Mouse (Mus musculus): ENCODE data around the gene Wdr45b. TPM values are rescaled to one million over a fixed set of nuclear protein-coding genes. Genes with fewer than 3 reads are reported as not detected.

Gene Wdr45b
- total and polyA plus RNA-seq, 3 experiments: 27.0 to 53.0 (median 43.3) TPM

- in situ Hi-C loops (cut with MboI; ENCODE audit: low pct_ligation_motif_present, low pct_unique_long_range_greater_than_20kb, low sequenced_read_pairs): no loop called here
- TF ChIP-seq ETS1 (conservative IDR thresholded peaks at IDR 0.05; ENCODE audit: low read depth, low read length) (no peak), ZNF384 (IDR thresholded peaks at IDR 0.05; ENCODE audit: low read depth, low read length) (no peak), HCFC1 (IDR thresholded peaks at IDR 0.05; ENCODE audit: low read depth, low read length) (no peak), USF1 (IDR thresholded peaks at IDR 0.05; ENCODE audit: low read depth, low read length) (no peak), MYC (IDR thresholded peaks at IDR 0.05; ENCODE audit: low read depth, low read length) (no peak)
- Histone ChIP-seq H3K4me1 (ENCODE audit: control insufficient read depth in 1 of 2, insufficient read depth in 2 of 2) (no peaks in the 10 kb centered on the region), H3K27ac (ENCODE audit: insufficient read depth, low read depth) (no peak overlapping the region), H3K9ac (ENCODE audit: insufficient read depth, low read depth) (no peak overlapping the region), H3K4me3 (replicated peaks in 1 of 3; ENCODE audit: low read depth in 2 of 3, low read length in 2 of 3, poor library complexity in 1 of 3) (no peak overlapping the region), H3K27me3 (replicated peaks) (peaks cover 2% of the 10 kb centered on the region), H3K79me2 (replicated peaks; ENCODE audit: control insufficient read depth, extremely low read depth, insufficient read depth, poor library complexity, severe bottlenecking) (no peaks in the 10 kb centered on the region), H3K9me3 (replicated peaks; ENCODE audit: low read length) (no peaks in the 10 kb centered on the region), H3K4me2 (ENCODE audit: insufficient read depth, low read depth, poor library complexity, severe bottlenecking) (no peak overlapping the region), H3K36me3 (replicated peaks in 1 of 2; ENCODE audit: control insufficient read depth in 1 of 2, insufficient read depth in 1 of 2, low read length in 1 of 2) (no peaks in the 10 kb centered on the region)
- dilution Hi-C loops (cut with MboI; ENCODE audit: extremely low pct_ligation_motif_present, extremely low pct_unique_long_range_greater_than_20kb, low sequenced_read_pairs): no loop called here
- no peak for DNase-seq (ENCODE audit: extremely low read depth)
Observed at GRCm38 (mm10) chr11:121367170-121367707, 13.0 kb upstream of the Wdr45b start.

GRCm38 (mm10) chr11:121362212-121362611, 8.0 kb upstream of the Wdr45b start:
- no peaks in the 10 kb centered on the region for H3K4me1 ChIP-seq (ENCODE audit: control insufficient read depth in 1 of 2, insufficient read depth in 2 of 2)
- dilution Hi-C loops (cut with MboI; ENCODE audit: extremely low pct_ligation_motif_present, extremely low pct_unique_long_range_greater_than_20kb, low sequenced_read_pairs): no loop called here
- DNase-seq (ENCODE audit: extremely low read depth): peak; percentile 75
- TF ChIP-seq SMC3 (IDR thresholded peaks at IDR 0.05; ENCODE audit: low read depth, low read length) (peak; percentile 55), RCOR1 (conservative IDR thresholded peaks at IDR 0.05; ENCODE audit: low read depth, low read length) (no peak), MAZ (IDR thresholded peaks at IDR 0.05; ENCODE audit: low read depth, low read length) (no peak), HCFC1 (IDR thresholded peaks at IDR 0.05; ENCODE audit: low read depth, low read length) (no peak), EP300 (IDR thresholded peaks at IDR 0.05; ENCODE audit: low read length) (no peak), RAD21 (IDR thresholded peaks at IDR 0.05; ENCODE audit: low read depth, low read length) (peak; percentile 71), JUND (conservative IDR thresholded peaks at IDR 0.05; ENCODE audit: low read depth, low read length) (no peak), BHLHE40 (IDR thresholded peaks at IDR 0.05; ENCODE audit: low read depth, low read length) (no peak), USF2 (conservative IDR thresholded peaks at IDR 0.05; ENCODE audit: low read depth, low read length) (no peak), GABPA (IDR thresholded peaks at IDR 0.05; ENCODE audit: insufficient replicate concordance, low read depth, low read length) (no peak), UBTF (IDR thresholded peaks at IDR 0.05; ENCODE audit: low read depth, low read length) (no peak), TCF12 (IDR thresholded peaks at IDR 0.05; ENCODE audit: low read depth, low read length) (peak; percentile 20; the same call in 1 of the 2 replicates), MAFK (IDR thresholded peaks at IDR 0.05; ENCODE audit: insufficient replicate concordance, low read length) (no peak), MYC (IDR thresholded peaks at IDR 0.05; ENCODE audit: low read depth, low read length) (no peak), CHD2 (IDR thresholded peaks at IDR 0.05; ENCODE audit: low read length) (no peak), ZC3H11A (IDR thresholded peaks at IDR 0.05; ENCODE audit: low read depth, low read length) (no peak), CHD1 (IDR thresholded peaks at IDR 0.05; ENCODE audit: low read depth, low read length) (no peak), MAX (IDR thresholded peaks at IDR 0.05; ENCODE audit: low read length) (no peak), PAX5 (IDR thresholded peaks at IDR 0.05; ENCODE audit: low read length) (no peak), MXI1 (IDR thresholded peaks at IDR 0.05; ENCODE audit: low read depth, low read length) (no peak), ZKSCAN1 (IDR thresholded peaks at IDR 0.05; ENCODE audit: borderline replicate concordance, low read depth, low read length) (no peak), SIN3A (IDR thresholded peaks at IDR 0.05; ENCODE audit: low read length) (no peak), NELFE (IDR thresholded peaks at IDR 0.05; ENCODE audit: low read depth, low read length) (no peak), JUN (IDR thresholded peaks at IDR 0.05; ENCODE audit: insufficient read depth, low read depth, low read length) (no peak), ZNF384 (IDR thresholded peaks at IDR 0.05; ENCODE audit: low read depth, low read length) (no peak), POLR2AphosphoS2 (IDR thresholded peaks at IDR 0.05; ENCODE audit: low read depth, low read length) (no peak), ETS1 (conservative IDR thresholded peaks at IDR 0.05; ENCODE audit: low read depth, low read length) (no peak), KAT2A (IDR thresholded peaks at IDR 0.05; ENCODE audit: insufficient replicate concordance, low read length) (no peak), ELF1 (IDR thresholded peaks at IDR 0.05; ENCODE audit: low read depth, low read length) (no peak), NRF1 (IDR thresholded peaks at IDR 0.05; ENCODE audit: low read depth, low read length) (0 out of 2 replicates have a peak, but pooled peaks have one; percentile 23), IRF4 (IDR thresholded peaks at IDR 0.05; ENCODE audit: low read depth, low read length) (peak; percentile 39; the same call in 1 of the 2 replicates), CTCF (conservative IDR thresholded peaks at IDR 0.05 in 1 of 2, IDR thresholded peaks at IDR 0.05 in 1 of 2; ENCODE audit: low read depth in 2 of 2, low read length in 2 of 2) (peak; percentile 68 to 80)

More at GRCm38 (mm10) chr11:121362212-121362611, 8.0 kb upstream of the Wdr45b start:
- Histone ChIP-seq H3K9me3 (replicated peaks; ENCODE audit: low read length) (no peaks in the 10 kb centered on the region), H3K9ac (ENCODE audit: insufficient read depth, low read depth) (no peak overlapping the region), H3K79me2 (replicated peaks; ENCODE audit: control insufficient read depth, extremely low read depth, insufficient read depth, poor library complexity, severe bottlenecking) (no peaks in the 10 kb centered on the region), H3K27ac (ENCODE audit: insufficient read depth, low read depth) (no peak overlapping the region), H3K4me3 (replicated peaks in 1 of 3; ENCODE audit: low read depth in 2 of 3, low read length in 2 of 3, poor library complexity in 1 of 3) (no peak overlapping the region), H3K4me2 (ENCODE audit: insufficient read depth, low read depth, poor library complexity, severe bottlenecking) (no peak overlapping the region), H3K36me3 (replicated peaks in 1 of 2; ENCODE audit: control insufficient read depth in 1 of 2, insufficient read depth in 1 of 2, low read length in 1 of 2) (no peaks in the 10 kb centered on the region), H3K27me3 (replicated peaks) (no peaks in the 10 kb centered on the region)
- in situ Hi-C loops (cut with MboI; ENCODE audit: low pct_ligation_motif_present, low pct_unique_long_range_greater_than_20kb, low sequenced_read_pairs): no loop called here

Data from CH12.LX (cell line).